Mouse (Mus musculus) kidney, embryonic 15.5 days (tissue): ENCODE results near the gene Gm21985. TPM values are rescaled to one million over a fixed set of nuclear protein-coding genes. Genes with fewer than 3 reads are reported as not detected.
A peak's percentile ranks its signal among the peaks of the same experiment; 100 is the strongest.

ENCODE experiments used
- ATAC-seq: fragments of 200-750 bp; cut with Nextera tagmentation; replicated peaks from 2 replicates; pipeline ENCODE4 v1.8.0; 2017; ENCODE audit warnings: moderate TSS enrichment; ENCODE audit not compliant: low FRiP score
- H3K27ac ChIP-seq: fragments of 300-500 bp; sonication (generic); 2 replicates; pipeline ENCODE4 v1.5.1; 2015; ENCODE audit warnings: mild to moderate bottlenecking, inconsistent platforms
- H3K27me3 ChIP-seq: fragments of 300-500 bp; sonication (generic); 2 replicates; pipeline ENCODE4 v1.6.1; 2015; ENCODE audit warnings: inconsistent platforms
- H3K36me3 ChIP-seq: fragments of 300-500 bp; sonication (generic); 2 replicates; pipeline ENCODE4 v1.6.1; 2015; ENCODE audit warnings: inconsistent platforms
- H3K4me1 ChIP-seq: fragments of 300-500 bp; sonication (generic); 2 replicates; pipeline ENCODE4 v1.6.1; 2015; ENCODE audit warnings: inconsistent platforms
- H3K4me2 ChIP-seq: fragments of 300-500 bp; sonication (generic); 2 replicates; pipeline ENCODE4 v1.6.1; 2015; ENCODE audit warnings: moderate library complexity, mild to moderate bottlenecking, inconsistent platforms
- H3K4me3 ChIP-seq: fragments of 300-500 bp; sonication (generic); replicated peaks from 2 replicates; pipeline ENCODE4 v1.5.1; 2015; ENCODE audit warnings: mild to moderate bottlenecking, inconsistent platforms
- H3K9ac ChIP-seq: fragments of 300-500 bp; sonication (generic); 2 replicates; pipeline ENCODE4 v1.6.1; 2015; ENCODE audit warnings: mild to moderate bottlenecking, inconsistent platforms
- H3K9me3 ChIP-seq: fragments of 300-500 bp; sonication (generic); replicated peaks from 2 replicates; pipeline ENCODE4 v1.6.1; 2016; ENCODE audit warnings: inconsistent platforms
- WGBS: fragments of 180-500 bp; shearing (Covaris S2); methylation state at CpG from one replicate; pipeline ENCODE4 v1.1.7; 2015; ENCODE audit warnings: mixed read lengths; 5-methylcytosine and 5-hydroxymethylcytosine counted together
- polyA plus RNA-seq: library from polyadenylated mRNA; unstranded; fragments of >200 nt; fragmentation: Nextera tagmentation; extraction: Ambion mirVana; gene quantifications from 2 replicates; pipeline ENCODE4 v1.2.1, GENCODE M21; 2015

Gene Gm21985
- polyA plus RNA-seq, 1 experiment from 2014 or later = not detected

DNA sequence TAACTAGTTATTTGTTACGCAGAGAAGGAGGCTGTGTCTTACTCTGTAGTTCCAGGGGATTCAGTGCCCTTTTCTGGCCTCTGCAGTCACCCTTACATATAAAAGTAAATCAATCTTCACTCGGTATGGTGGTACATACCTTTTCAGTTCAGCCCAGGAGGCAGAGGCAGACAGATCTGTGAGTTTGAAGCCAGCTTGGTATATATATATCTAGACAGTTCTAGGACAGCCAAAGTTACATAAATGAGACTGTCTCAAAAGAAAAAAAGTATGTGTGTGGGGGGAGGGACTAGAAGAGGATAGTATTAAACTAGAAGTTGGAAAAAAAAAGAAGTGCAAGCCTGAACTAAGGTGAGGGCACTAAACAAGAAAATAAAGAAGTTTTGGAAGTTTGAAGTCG lies 82.1 kb downstream of the Gm21985 start:
- H3K4me3 ChIP-seq = no peak overlapping the region
- no peak overlapping the region for H3K9ac ChIP-seq
- no peak overlapping the region for H3K4me2 ChIP-seq
- no peak for ATAC-seq
- no peaks in the 10 kb centered on the region for H3K9me3 ChIP-seq
- no peaks in the 10 kb centered on the region for H3K27me3 ChIP-seq
- 91% methylated on average over 3 of the region's 3 CpGs for WGBS
- no peaks in the 10 kb centered on the region for H3K4me1 ChIP-seq
- peaks cover 60% of the 10 kb centered on the region for H3K36me3 ChIP-seq
- no peak overlapping the region for H3K27ac ChIP-seq

DNA sequence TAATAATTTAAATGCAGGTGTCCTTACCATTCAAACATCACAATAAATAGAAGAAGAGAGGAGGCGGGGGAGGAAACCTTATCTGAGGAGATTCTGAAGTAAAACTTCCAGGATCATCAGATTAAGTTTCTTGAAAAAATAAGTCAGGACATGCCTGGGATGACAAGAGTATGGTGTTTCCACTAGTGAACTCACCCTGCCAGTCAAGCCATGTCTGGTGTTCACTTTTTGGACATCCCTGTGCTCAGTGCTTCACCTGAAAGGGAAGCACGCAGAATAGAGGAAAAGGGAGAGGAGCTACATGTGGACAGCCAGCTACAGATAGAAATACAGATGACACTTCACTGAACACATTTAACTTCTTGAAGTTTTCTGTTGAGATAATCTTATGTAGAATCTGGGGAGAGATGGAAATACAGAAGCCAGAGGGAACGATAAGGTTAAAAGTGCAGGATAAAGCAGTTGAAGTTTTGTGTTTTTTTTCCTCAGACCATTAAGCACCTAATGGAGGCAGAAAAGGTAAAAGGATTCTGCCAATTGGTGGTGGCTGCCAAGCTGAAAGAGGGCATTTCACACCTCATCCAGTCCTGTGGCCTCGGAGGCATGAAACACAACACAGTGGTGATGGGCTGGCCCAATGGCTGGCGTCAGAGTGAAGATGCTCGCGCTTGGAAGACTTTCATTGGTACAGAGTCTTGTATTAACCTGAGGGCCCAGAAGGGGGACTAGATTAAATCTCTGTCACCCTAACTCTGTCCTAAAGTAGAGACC lies 87.8 kb downstream of the Gm21985 start:
- 43% methylated on average over 7 of the region's 7 CpGs for WGBS
- H3K9me3 ChIP-seq = no peaks in the 10 kb centered on the region

DNA sequence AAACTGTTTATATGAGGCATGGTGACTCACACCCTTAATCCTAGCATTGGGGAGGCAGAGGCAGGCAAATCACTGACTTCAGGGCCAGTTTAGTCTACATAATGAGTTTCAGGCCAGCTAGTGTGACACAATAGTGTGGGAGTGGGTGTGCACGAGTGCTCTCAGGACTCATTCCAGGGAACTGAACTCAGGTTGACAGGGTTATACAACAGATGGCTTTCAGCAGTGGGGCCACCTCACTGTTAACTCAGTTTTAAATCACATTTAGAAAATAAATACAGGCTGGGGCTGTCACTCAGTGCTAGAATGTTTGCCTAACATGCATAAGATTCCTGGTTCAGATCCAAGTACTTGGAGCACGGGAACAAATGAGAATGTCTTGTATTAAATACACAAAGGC lies 93.5 kb downstream of the Gm21985 start:
- no peaks in the 10 kb centered on the region for H3K9me3 ChIP-seq
- no peak; the same call in 1 of the 2 replicates for ATAC-seq
- peak overlapping the region; percentile 28 for H3K27ac ChIP-seq
- no peak overlapping the region for H3K4me2 ChIP-seq
- peaks cover 90% of the 10 kb centered on the region for H3K36me3 ChIP-seq
- 0 out of 2 replicates have a peak, but pooled peaks cover 5% of the 10 kb centered on the region for H3K4me1 ChIP-seq
- no peaks in the 10 kb centered on the region for H3K27me3 ChIP-seq
- no peak overlapping the region for H3K9ac ChIP-seq
- no peak overlapping the region for H3K4me3 ChIP-seq
- 35% methylated on average over 2 of the region's 2 CpGs for WGBS

More for the DNA sequence above, 87.8 kb downstream of the Gm21985 start:
- Histone ChIP-seq H3K27me3 (no peaks in the 10 kb centered on the region), H3K4me3 (no peak overlapping the region), H3K4me2 (no peak overlapping the region), H3K27ac (no peak overlapping the region), H3K9ac (no peak overlapping the region), H3K4me1 (0 out of 2 replicates have a peak, but pooled peaks cover 8% of the 10 kb centered on the region), H3K36me3 (peaks cover 72% of the 10 kb centered on the region)
- ATAC-seq = peak; percentile 88

DNA sequence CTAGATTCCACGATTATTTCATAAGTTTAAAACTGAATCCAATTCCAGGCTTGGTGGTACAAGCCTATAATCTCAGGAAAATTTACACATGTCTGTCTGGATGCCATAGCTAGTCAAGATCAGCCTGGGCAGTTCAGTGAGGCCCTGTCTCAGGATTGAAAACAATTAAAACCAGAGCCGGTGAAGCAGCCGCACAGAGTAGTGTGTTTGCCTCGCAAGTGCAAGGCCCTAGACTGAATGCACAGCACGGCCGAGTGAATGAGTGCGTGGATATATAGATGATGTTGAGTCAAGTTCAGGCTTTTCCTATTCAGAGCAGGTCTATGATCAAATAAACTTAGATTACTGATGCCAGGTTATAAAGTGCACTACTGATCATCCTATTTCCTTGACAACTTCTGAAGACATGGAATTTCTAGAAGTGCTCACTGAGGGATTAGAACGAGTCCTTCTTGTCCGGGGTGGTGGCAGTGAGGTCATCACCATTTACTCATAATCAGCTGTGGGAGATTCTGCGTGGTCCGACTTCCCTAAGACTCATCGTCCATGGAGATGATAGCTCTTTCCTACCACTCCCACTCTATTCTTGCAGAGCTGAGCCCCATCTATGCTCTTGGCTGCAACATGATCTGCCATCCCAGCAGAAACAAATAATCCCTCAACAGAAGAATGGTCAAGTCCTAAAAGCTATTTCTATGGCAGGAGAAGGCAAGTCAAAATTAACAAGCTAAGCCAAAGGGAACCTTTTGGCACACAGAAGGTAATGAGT lies 94.1 kb downstream of the Gm21985 start:
- WGBS = 58% methylated on average over 12 of the region's 12 CpGs
- H3K36me3 ChIP-seq = peaks cover 90% of the 10 kb centered on the region

DNA sequence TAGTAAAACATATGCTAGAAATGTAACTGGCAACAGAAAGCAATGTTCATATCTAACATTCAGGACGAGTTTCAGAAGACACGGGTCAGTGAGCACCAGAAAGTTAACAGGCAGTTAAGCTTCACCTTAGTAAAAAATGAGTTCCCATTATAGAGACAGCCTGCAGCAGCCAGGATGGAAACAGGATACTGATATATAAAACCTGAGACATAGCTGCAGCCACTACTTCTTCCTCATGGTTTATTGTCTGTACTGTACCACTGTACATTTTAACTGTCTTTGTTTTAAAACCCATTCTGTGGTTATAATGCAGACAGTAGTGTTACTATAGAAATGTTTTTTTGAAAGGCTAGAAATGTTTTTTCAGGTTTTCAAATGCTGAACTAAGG lies 94.7 kb downstream of the Gm21985 start:
- WGBS = 44% methylated on average over 2 of the region's 2 CpGs

More for the DNA sequence above, 94.1 kb downstream of the Gm21985 start:
- ATAC-seq = peak; percentile 81
- no peak overlapping the region for H3K4me2 ChIP-seq
- no peak overlapping the region for H3K9ac ChIP-seq
- no peaks in the 10 kb centered on the region for H3K27me3 ChIP-seq
- H3K4me1 ChIP-seq = 0 out of 2 replicates have a peak, but pooled peaks cover 2% of the 10 kb centered on the region
- H3K27ac ChIP-seq = peak overlapping the region; percentile 28
- H3K4me3 ChIP-seq = no peak overlapping the region
- H3K9me3 ChIP-seq = no peaks in the 10 kb centered on the region

DNA sequence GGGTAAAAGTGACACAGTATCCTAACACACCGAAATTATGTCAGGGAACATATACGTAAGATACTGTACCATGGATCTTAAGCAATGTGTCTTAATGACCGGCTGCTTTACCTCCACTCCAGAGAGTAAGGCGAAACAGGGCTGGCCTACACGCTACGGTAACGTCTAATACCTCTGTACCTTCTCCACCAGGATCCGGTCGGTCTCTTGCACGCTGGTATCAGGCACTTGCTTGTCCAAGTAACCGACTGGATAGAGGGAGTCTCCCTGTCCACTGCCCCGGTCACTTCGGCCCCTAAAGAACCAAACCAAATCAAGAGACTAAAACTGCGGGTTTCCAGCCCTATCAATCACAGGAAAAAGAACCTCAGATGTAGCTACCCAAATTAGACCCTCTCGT lies 101.1 kb downstream of the Gm21985 start:
- H3K4me1 ChIP-seq = peaks cover 11% of the 10 kb centered on the region
- H3K9ac ChIP-seq = peak overlapping the region; percentile 73
- H3K36me3 ChIP-seq = peaks cover 24% of the 10 kb centered on the region
- peak overlapping the region; percentile 80 for H3K4me3 ChIP-seq
- H3K27me3 ChIP-seq = no peaks in the 10 kb centered on the region
- peak overlapping the region; percentile 73 for H3K4me2 ChIP-seq
- H3K9me3 ChIP-seq = no peaks in the 10 kb centered on the region
- ATAC-seq = peak; percentile 63
- 16% methylated on average over 15 of the region's 15 CpGs for whole genome bisulfite sequencing
- H3K27ac ChIP-seq = peak overlapping the region; percentile 94; the same call in 1 of the 2 replicates

More for the DNA sequence above, 94.7 kb downstream of the Gm21985 start:
- Histone ChIP-seq H3K36me3 (peaks cover 84% of the 10 kb centered on the region), H3K4me3 (no peak overlapping the region), H3K4me1 (0 out of 2 replicates have a peak, but pooled peaks cover 2% of the 10 kb centered on the region), H3K27ac (peak overlapping the region; percentile 37), H3K9me3 (no peaks in the 10 kb centered on the region), H3K4me2 (no peak overlapping the region), H3K9ac (no peak overlapping the region), H3K27me3 (no peaks in the 10 kb centered on the region)
- ATAC-seq = peak; percentile 86

DNA sequence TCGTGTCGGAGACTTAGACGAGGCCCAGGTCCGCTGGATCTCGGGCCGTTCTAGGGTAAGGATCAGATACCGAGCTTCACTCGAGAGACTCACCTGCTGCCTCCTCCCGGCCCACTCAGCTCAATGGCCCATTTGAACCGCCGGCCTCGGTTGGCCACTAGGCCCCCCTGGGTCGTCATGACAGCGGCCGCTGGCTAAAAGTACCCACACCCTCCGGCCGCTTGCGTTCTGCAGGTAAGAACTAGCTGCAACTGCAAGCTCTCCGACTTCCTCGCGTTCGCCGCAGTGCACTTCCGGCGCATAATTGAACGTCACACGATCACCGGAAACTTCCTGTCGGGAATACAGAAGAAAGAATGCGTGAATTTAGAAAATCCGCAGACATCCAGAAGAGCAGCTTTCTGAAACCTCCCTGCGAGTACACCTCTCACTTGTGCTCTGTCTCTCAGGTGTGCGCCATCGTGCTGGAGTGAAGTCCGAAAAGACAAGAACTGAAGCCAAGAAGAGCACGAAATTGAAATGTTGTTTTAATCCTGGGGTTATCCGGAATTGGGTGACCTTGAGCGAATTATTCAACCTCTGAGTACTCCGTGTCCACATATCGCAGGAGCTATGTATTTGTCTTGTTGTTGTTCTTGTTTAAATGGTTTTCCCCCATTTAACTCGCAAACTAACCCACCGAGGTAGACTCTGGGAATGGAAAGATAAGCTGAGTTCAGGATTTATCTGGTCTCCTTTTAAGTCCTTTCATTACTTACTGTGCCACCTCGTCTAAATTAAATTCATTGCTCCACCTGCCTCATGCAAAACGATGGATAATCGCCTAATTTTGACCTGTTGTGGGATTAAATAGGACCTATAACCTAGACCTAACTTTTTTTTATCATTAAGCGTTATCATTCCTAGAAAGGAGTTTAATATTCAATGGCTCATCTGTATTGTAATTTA lies 101.9 kb downstream of the Gm21985 start, which contains the start of gene Emc4:
Gene Emc4, minus strand, starts transcription at position 302 of the 948 bp plus-strand sequence.
- Histone ChIP-seq H3K4me1 (peaks cover 11% of the 10 kb centered on the region), H3K36me3 (peaks cover 19% of the 10 kb centered on the region), H3K9me3 (no peaks in the 10 kb centered on the region), H3K27me3 (no peaks in the 10 kb centered on the region), H3K27ac (peak within 1 kb of the TSS; percentile 94), H3K4me3 (peak within 1 kb of the TSS; percentile 80), H3K4me2 (peak within 1 kb of the TSS; percentile 73), H3K9ac (peak within 1 kb of the TSS; percentile 73)
- 1% methylated on average over 46 of the region's 46 CpGs for WGBS
- ATAC-seq = peak; percentile 90

DNA sequence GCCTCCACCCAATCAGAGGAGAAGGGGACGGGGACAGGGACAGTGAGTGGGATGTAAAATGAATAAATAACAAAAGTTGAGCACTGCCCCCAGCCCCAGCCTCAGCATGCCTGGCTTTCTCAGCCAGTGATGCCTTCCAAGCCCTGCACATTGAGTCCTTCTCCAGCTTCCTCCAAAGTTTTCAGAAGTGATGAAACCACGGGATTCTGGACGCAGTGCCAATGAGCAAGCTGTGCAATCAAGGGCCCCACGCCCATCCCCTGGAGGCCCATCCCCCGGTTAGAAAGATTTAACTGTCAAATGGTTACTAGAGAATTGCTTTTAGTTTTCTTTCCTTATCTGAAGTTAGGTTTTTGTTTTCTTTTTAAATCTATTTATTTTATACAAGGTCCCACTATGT lies 103.8 kb downstream of the Gm21985 start:
- 61% methylated on average over 5 of the region's 5 CpGs for WGBS
- Histone ChIP-seq H3K4me2 (no peak overlapping the region), H3K36me3 (no peaks in the 10 kb centered on the region), H3K4me3 (no peak overlapping the region), H3K9ac (no peak overlapping the region), H3K27ac (no peak overlapping the region), H3K27me3 (0 out of 2 replicates have a peak, but pooled peaks cover 3% of the 10 kb centered on the region), H3K9me3 (no peaks in the 10 kb centered on the region), H3K4me1 (peaks cover 11% of the 10 kb centered on the region)
- ATAC-seq = no peak

DNA sequence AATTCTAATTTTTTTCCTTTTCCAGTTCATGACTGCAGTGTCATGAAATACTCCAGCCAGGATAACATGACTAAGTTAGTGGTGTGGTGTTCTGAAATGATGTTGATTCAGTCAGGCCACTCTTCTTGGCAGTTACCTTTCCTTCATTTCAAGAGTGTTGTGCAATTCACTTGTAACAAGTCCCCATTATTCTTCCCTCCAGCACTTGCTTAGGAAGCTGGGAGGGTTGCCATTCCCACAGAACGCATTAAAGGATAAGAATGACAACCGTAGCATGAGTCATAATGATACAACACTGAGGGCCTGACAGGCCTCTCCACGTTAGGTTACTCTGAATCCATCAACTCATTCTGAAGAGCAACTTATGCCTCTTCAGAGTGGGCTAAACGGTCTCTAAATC lies 107.0 kb downstream of the Gm21985 start:
- no peaks in the 10 kb centered on the region for H3K9me3 ChIP-seq
- peaks cover 10% of the 10 kb centered on the region; the same call in 1 of the 2 replicates for H3K27me3 ChIP-seq
- no peak for ATAC-seq
- H3K4me1 ChIP-seq = no peaks in the 10 kb centered on the region
- H3K36me3 ChIP-seq = no peaks in the 10 kb centered on the region
- H3K4me3 ChIP-seq = no peak overlapping the region
- 68% methylated on average over 4 of the region's 4 CpGs for WGBS
- H3K27ac ChIP-seq = no peak overlapping the region
- H3K9ac ChIP-seq = no peak overlapping the region
- no peak overlapping the region for H3K4me2 ChIP-seq

DNA sequence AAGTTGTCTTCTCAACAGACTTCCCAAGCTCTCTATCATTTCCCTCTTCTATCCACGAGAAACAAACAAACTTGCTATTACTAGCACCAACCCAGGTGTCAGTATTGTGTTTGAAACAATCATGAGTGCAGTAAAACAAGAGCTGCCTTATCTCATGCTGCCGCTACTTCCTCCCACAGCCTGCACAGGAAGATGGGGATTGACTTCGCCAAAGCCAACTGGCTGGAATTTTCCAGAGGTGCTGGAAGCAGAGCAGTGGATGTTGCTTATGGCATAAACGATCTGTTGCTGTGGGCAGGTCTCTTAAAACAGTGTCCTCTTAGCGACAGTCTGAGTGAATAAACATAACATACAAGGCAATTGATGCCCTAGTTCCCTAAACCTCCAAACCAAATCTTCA lies 108.5 kb downstream of the Gm21985 start:
- Histone ChIP-seq H3K36me3 (no peaks in the 10 kb centered on the region), H3K4me3 (no peak overlapping the region), H3K4me1 (no peaks in the 10 kb centered on the region), H3K27me3 (peaks cover 10% of the 10 kb centered on the region; the same call in 1 of the 2 replicates), H3K9ac (no peak overlapping the region), H3K27ac (no peak overlapping the region), H3K4me2 (no peak overlapping the region), H3K9me3 (no peaks in the 10 kb centered on the region)
- ATAC-seq = no peak
- WGBS = 53% methylated on average over 5 of the region's 5 CpGs
